Mouse (Mus musculus): ENCODE data around the gene Rasa3.

DNA sequence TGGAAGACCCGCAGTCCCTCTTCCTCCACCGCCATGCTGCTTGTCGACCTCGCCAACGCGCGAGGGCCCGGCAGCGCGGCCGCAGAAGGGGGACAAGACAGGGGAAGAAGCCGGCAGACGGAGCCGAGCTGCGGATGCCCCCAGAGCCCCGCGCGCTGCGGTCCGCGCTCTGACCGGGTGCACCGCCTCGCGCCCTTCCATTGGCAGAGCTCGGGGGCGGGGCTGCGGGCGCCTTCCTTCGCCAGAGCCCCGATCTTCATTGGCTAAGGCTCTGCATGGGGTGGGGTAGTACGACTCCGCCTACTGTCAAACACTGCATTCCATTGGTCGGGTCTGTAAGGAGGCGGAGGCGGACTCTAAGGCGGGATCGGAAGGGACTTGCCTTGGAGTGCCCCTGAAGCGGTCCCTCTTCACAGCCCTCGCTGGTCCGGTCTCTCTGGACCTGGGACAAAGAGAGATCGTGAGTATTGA lies at the start of gene Rasa3:
- TF ChIP-seq CTCF (conservative IDR thresholded peaks at IDR 0.05; ENCODE audit: low read length) (no peak), POU5F1 (IDR thresholded peaks at IDR 0.05; ENCODE audit: borderline replicate concordance, low read length) (no peak), NANOG (IDR thresholded peaks at IDR 0.05; ENCODE audit: borderline replicate concordance, low read length) (no peak)
